Mouse (Mus musculus): ENCODE measurements around the gene Dnm3. TPM values are rescaled to one million over a fixed set of nuclear protein-coding genes. Genes with fewer than 3 reads are reported as not detected.

Dnm3 gene
- total RNA-seq, 2 experiments from 2014 or later = 7.5 to 10.3 TPM

- no peak for DNase-seq
Measured at GRCm38 (mm10) chr1:162074626-162075410, 403.0 kb downstream of the Dnm3 start.

GRCm38 (mm10) chr1:162072917-162073578, 404.8 kb downstream of the Dnm3 start:
- no peak for DNase-seq

- no peak for DNase-seq
Measured at GRCm38 (mm10) chr1:162053608-162054007, 424.2 kb downstream of the Dnm3 start.

- no peak for DNase-seq
Measured at GRCm38 (mm10) chr1:162053186-162053585, 424.6 kb downstream of the Dnm3 start.

GRCm38 (mm10) chr1:162052755-162053154, 425.1 kb downstream of the Dnm3 start:
- no peak for DNase-seq

GRCm38 (mm10) chr1:162052138-162052537, 425.7 kb downstream of the Dnm3 start:
- DNase-seq = no peak

- DNase-seq = no peak
Measured at GRCm38 (mm10) chr1:162051710-162052109, 426.1 kb downstream of the Dnm3 start.

GRCm38 (mm10) chr1:162047673-162048072, 430.2 kb downstream of the Dnm3 start:
- no peak for DNase-seq

- DNase-seq = no peak
Measured at GRCm38 (mm10) chr1:162043788-162044717, 433.8 kb downstream of the Dnm3 start.

GRCm38 (mm10) chr1:162043216-162043615, 434.6 kb downstream of the Dnm3 start:
- DNase-seq = no peak

- no peak for DNase-seq
Measured at GRCm38 (mm10) chr1:162042384-162042783, 435.4 kb downstream of the Dnm3 start.

GRCm38 (mm10) chr1:162040490-162041274, 437.2 kb downstream of the Dnm3 start:
- peak; percentile 20 for DNase-seq

- peak; percentile 31 for DNase-seq
Measured at GRCm38 (mm10) chr1:162039808-162040207, 438.0 kb downstream of the Dnm3 start.

GRCm38 (mm10) chr1:162039011-162039595, 438.7 kb downstream of the Dnm3 start:
- DNase-seq = no peak

GRCm38 (mm10) chr1:162038431-162038830, 439.4 kb downstream of the Dnm3 start:
- DNase-seq = no peak

GRCm38 (mm10) chr1:162037968-162038421, 439.8 kb downstream of the Dnm3 start:
- peak; percentile 69 for DNase-seq

GRCm38 (mm10) chr1:162037185-162037765, 440.6 kb downstream of the Dnm3 start:
- DNase-seq = no peak

- DNase-seq = no peak
Measured at GRCm38 (mm10) chr1:162036461-162036835, 441.4 kb downstream of the Dnm3 start.

GRCm38 (mm10) chr1:162035800-162036460, 441.9 kb downstream of the Dnm3 start:
- no peak for DNase-seq

- DNase-seq = no peak
Measured at GRCm38 (mm10) chr1:162023681-162024270, 454.1 kb downstream of the Dnm3 start.
